Mouse (Mus musculus): Measurements from ENCODE around the gene Prr15. TPM values are rescaled to one million over a fixed set of nuclear protein-coding genes. Genes with fewer than 3 reads are reported as not detected.

The Prr15 gene
- polyA plus RNA-seq (2012; rRNA removed) = 2.3 and 2.5 TPM in 2 replicates

DNA sequence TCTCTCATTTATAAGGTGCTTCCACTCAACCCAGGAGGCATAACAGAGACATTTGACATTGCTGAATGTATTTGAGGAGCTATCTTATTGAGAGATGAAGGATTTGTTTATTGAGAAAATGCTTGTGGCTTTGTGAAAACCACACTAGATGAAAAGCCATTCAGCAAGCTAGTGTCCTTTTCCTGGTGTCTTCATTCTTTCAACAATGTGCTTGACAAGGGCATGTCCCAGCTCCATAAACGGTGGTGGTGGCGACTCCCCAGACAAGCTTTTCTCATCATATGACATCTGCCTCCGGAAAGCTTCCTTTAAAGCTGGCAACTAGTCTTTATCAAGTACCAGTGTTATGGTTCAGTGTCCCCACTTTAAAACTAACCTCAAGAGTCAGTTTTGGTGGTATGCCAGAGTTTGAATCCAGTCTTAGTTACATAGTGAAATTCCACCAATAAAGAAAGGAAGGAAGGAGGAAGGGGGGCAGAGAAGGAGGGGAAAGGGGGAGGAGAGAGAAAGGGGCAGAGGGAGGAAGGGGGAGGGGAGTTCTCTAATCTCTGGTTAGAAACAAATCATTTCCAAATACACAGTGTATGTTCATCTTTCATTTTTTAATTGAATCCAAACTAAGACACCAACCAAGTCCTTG lies at the start of gene Prr15:
Gene Prr15 (plus strand): TSS at position 590 of the 640 bp plus-strand sequence.

Other genes starting within 250 kb of the Prr15 start
- gene Wipf3, start 103.8 kb downstream of the Prr15 start, polyA plus RNA-seq (2012; rRNA removed) = 7.3 and 8.4 TPM in 2 replicates
- gene Scrn1, start 240.7 kb downstream of the Prr15 start, polyA plus RNA-seq (2012; rRNA removed) = 63.2 and 78.4 TPM in 2 replicates